10 mouse cellular contexts compared by ENCODE assay signal in genomic region chr5:125176370-125176766, GRCm38 (mm10). TPM values are rescaled to one million over a fixed set of nuclear protein-coding genes. Genes with fewer than 3 reads are reported as not detected.
DNase-seq lines count a peak whose midpoint lies in the region; ATAC-seq and TF ChIP-seq lines count a peak whose summit lies in the region.
"Had no signal": no experiment of that assay in that cellular context is flagged by ENCODE, and none has a peak within 500 bp of the region (broad histone marks: within the 10 kb centered on the region; RNA-seq: fewer than 3 reads in every experiment).

No protein-coding gene starts in this region.

- no peak for DNase-seq in heart, adult 18-20 months
- no peak for DNase-seq in retina, postnatal 1 day
- DNase-seq in ovary, postnatal 10 days (ENCODE audit: low spot score) = no peak
- DNase-seq in adrenal gland, postnatal 36 days = no peak
- DNase-seq: thymus, adult 18-20 months had no signal

- H3K4me3 ChIP-seq in heart, embryonic 13.5 days = peak overlapping the region; percentile 91; the same call in 1 of the 2 replicates
- peak overlapping the region; percentile 69 for H3K4me3 ChIP-seq in cortical plate, adult 2 months (ENCODE audit: insufficient read depth, low read length)
- peak overlapping the region; percentile 55 for H3K4me3 ChIP-seq in forebrain, embryonic 15.5 days
- H3K4me3 ChIP-seq in liver, embryonic 15.5 days (replicated peaks) = no peak overlapping the region

- H3K27ac ChIP-seq in heart, embryonic 13.5 days (replicated peaks) = no peak overlapping the region
- H3K27ac ChIP-seq in cortical plate, adult 2 months (ENCODE audit: insufficient read depth, low read length) = no peak overlapping the region
- peak overlapping the region; percentile 96 for H3K27ac ChIP-seq in forebrain, embryonic 15.5 days (replicated peaks)
- H3K27ac ChIP-seq in liver, embryonic 15.5 days (replicated peaks) = no peak overlapping the region

- no peak for ATAC-seq in heart, embryonic 13.5 days (ENCODE audit: extremely low read depth, insufficient number of reproducible peaks, low FRiP score, low TSS enrichment)
- no peak for ATAC-seq in forebrain, embryonic 15.5 days (replicated peaks)
- no peak for ATAC-seq in liver, embryonic 15.5 days (ENCODE audit: insufficient read depth)

- no peak for TF ChIP-seq POLR2A in cortical plate, adult 2 months (IDR thresholded peaks at IDR 0.05; ENCODE audit: extremely low read depth, insufficient read depth, low read length)

- H3K36me3 ChIP-seq in heart, embryonic 13.5 days = no peaks in the 10 kb centered on the region
- no peaks in the 10 kb centered on the region for H3K36me3 ChIP-seq in forebrain, embryonic 15.5 days
- no peaks in the 10 kb centered on the region for H3K36me3 ChIP-seq in liver, embryonic 15.5 days (replicated peaks)

- H3K9me3 ChIP-seq in heart, embryonic 13.5 days = no peaks in the 10 kb centered on the region
- no peaks in the 10 kb centered on the region for H3K9me3 ChIP-seq in forebrain, embryonic 15.5 days
- H3K9me3 ChIP-seq in liver, embryonic 15.5 days (replicated peaks) = no peaks in the 10 kb centered on the region

- H3K9ac ChIP-seq in heart, embryonic 13.5 days = peak overlapping the region; percentile 97
- H3K9ac ChIP-seq in forebrain, embryonic 15.5 days (replicated peaks) = peak overlapping the region; percentile 83
- H3K9ac ChIP-seq in liver, embryonic 15.5 days = no peak overlapping the region

- peaks cover 76% of the 10 kb centered on the region for H3K4me1 ChIP-seq in heart, embryonic 13.5 days
- peaks cover 33% of the 10 kb centered on the region for H3K4me1 ChIP-seq in cortical plate, adult 2 months (ENCODE audit: control insufficient read depth, insufficient read depth, low read length)
- peaks cover 69% of the 10 kb centered on the region for H3K4me1 ChIP-seq in forebrain, embryonic 15.5 days
- H3K4me1 ChIP-seq in liver, embryonic 15.5 days (replicated peaks) = peaks cover 70% of the 10 kb centered on the region

- peak overlapping the region; percentile 98 for H3K4me2 ChIP-seq in heart, embryonic 13.5 days
- peak overlapping the region; percentile 94 for H3K4me2 ChIP-seq in forebrain, embryonic 15.5 days (replicated peaks)
- peak overlapping the region; percentile 94; the same call in 1 of the 2 replicates for H3K4me2 ChIP-seq in liver, embryonic 15.5 days

- no peak for TF ChIP-seq CTCF in cortical plate, adult 2 months (IDR thresholded peaks at IDR 0.05; ENCODE audit: extremely low read depth, insufficient read depth, low read length)

- H3K27me3 ChIP-seq in heart, embryonic 13.5 days (replicated peaks) = no peaks in the 10 kb centered on the region
- no peaks in the 10 kb centered on the region for H3K27me3 ChIP-seq in forebrain, embryonic 15.5 days
- H3K27me3 ChIP-seq in liver, embryonic 15.5 days = peaks cover 29% of the 10 kb centered on the region
- H3K27me3 ChIP-seq: CH12.LX had no signal

- 40% methylated on average over 5 of the region's 5 CpGs for WGBS in heart, embryonic 13.5 days
- WGBS in forebrain, embryonic 15.5 days = 17% methylated on average over 5 of the region's 5 CpGs
- 50% methylated on average over 5 of the region's 5 CpGs for WGBS in liver, embryonic 15.5 days (ENCODE audit: insufficient replicate concordance)

RNA-seq across cellular contexts. Expression of gene Ncor2, which starts 2.7 kb away (rescaled TPM):
- polyA plus RNA-seq in heart, embryonic 13.5 days (2015; fragmentation: Nextera tagmentation; extraction: Ambion mirVana) = 16.5 and 17.0 TPM in 2 replicates
- total RNA-seq in heart, adult 18-20 months (2021) = 10 to 100 TPM; 65.9 to 68.9 TPM
- 74.6 and 76.1 TPM in 2 replicates for polyA plus RNA-seq in cortical plate, adult 2 months (2012; rRNA removed)
- 30.2 and 31.6 TPM in 2 replicates for polyA plus RNA-seq in forebrain, embryonic 15.5 days (2015; fragmentation: Nextera tagmentation; extraction: Ambion mirVana)
- polyA plus RNA-seq in liver, embryonic 15.5 days (2015; fragmentation: Nextera tagmentation; extraction: Ambion mirVana) = 3.8 and 5.4 TPM in 2 replicates
- 100 to 1,000 TPM; 217 to 310 TPM for total RNA-seq in adrenal gland, postnatal 36 days (2021)
